Mouse (Mus musculus) forebrain, embryonic 13.5 days (tissue): ENCODE measurements around the gene Cbfa2t3. TPM values are rescaled to one million over a fixed set of nuclear protein-coding genes. Genes with fewer than 3 reads are reported as not detected.

Experiments used
- ATAC-seq: fragments of 200-750 bp; cut with Nextera tagmentation; 2 replicates; pipeline ENCODE4 v1.8.0; 2017
- H3K27ac ChIP-seq: fragments of 300-500 bp; sonication (generic); 2 replicates; pipeline ENCODE4 v1.5.1; 2015; ENCODE audit warnings: inconsistent platforms, mild to moderate bottlenecking, moderate library complexity
- H3K27me3 ChIP-seq: fragments of 300-500 bp; sonication (generic); 2 replicates; pipeline ENCODE4 v1.6.1; 2015; ENCODE audit warnings: mild to moderate bottlenecking, inconsistent platforms
- H3K36me3 ChIP-seq: fragments of 300-500 bp; sonication (generic); 2 replicates; pipeline ENCODE4 v1.6.1; 2015; ENCODE audit warnings: mild to moderate bottlenecking, inconsistent platforms; ENCODE audit not compliant: poor library complexity, severe bottlenecking
- H3K4me1 ChIP-seq: fragments of 300-500 bp; sonication (generic); 2 replicates; pipeline ENCODE4 v1.6.1; 2015; ENCODE audit warnings: inconsistent platforms
- H3K4me2 ChIP-seq: fragments of 300-500 bp; sonication (generic); 2 replicates; pipeline ENCODE4 v1.6.1; 2015; ENCODE audit warnings: inconsistent platforms, mild to moderate bottlenecking, moderate library complexity
- H3K4me3 ChIP-seq: fragments of 300-500 bp; sonication (generic); 2 replicates; pipeline ENCODE4 v1.5.1; 2015; ENCODE audit warnings: mild to moderate bottlenecking, inconsistent platforms
- H3K9ac ChIP-seq: fragments of 300-500 bp; sonication (generic); 2 replicates; pipeline ENCODE4 v1.6.1; 2015; ENCODE audit warnings: mild to moderate bottlenecking, inconsistent platforms
- H3K9me3 ChIP-seq: fragments of 300-500 bp; sonication (generic); replicated peaks from 2 replicates; pipeline ENCODE4 v1.6.1; 2016; ENCODE audit warnings: inconsistent platforms
- WGBS: fragments of 180-500 bp; shearing (Covaris S2); methylation state at CpG from one replicate; pipeline ENCODE4 v1.1.7; 2015; 5-methylcytosine and 5-hydroxymethylcytosine counted together
- polyA plus RNA-seq: library from polyadenylated mRNA; unstranded; fragments of >200 nt; fragmentation: Nextera tagmentation; extraction: Ambion mirVana; gene quantifications from 2 replicates; pipeline ENCODE4 v1.2.1, GENCODE M21; 2015

Gene Cbfa2t3
- polyA plus RNA-seq, 1 experiment from 2014 or later, result 13.9 TPM

DNA sequence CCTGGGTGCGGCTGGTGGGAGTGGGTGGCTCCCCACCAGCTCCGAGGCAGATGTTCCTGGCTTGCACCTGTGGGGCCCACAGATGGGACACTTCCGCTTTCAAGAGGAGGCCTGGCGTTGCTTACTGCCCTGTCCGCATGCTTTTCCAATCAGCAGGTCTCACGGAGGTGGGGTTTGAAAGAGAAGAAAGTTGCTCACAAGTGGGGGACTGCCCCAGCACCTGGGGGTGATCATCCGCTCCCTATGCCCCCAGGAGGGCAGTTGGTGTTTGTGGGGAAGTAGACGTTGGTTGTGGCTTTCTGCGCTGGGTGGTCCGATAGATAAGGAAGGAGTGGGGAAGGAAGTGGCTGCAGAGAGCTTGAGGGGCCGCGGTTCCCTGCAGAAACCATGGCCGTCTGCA, 1.7 kb upstream of the Cbfa2t3 start:
- H3K27ac ChIP-seq, result no peak overlapping the region
- H3K4me3 ChIP-seq, result no peak overlapping the region
- no peak overlapping the region for H3K9ac ChIP-seq
- no peak overlapping the region for H3K4me2 ChIP-seq
- 80% methylated on average over 13 of the region's 13 CpGs for WGBS
- no peaks in the 10 kb centered on the region for H3K9me3 ChIP-seq
- no peaks in the 10 kb centered on the region; the same call in 1 of the 2 replicates for H3K27me3 ChIP-seq
- no peak for ATAC-seq
- H3K36me3 ChIP-seq, result no peaks in the 10 kb centered on the region
- H3K4me1 ChIP-seq, result peaks cover 2% of the 10 kb centered on the region; the same call in 1 of the 2 replicates

GRCm38 (mm10) chr8:122698254-122698768, 598 bp downstream of the Cbfa2t3 start:
- WGBS, result 76% methylated on average over 5 of the region's 5 CpGs
- Histone ChIP-seq H3K27me3 (no peaks in the 10 kb centered on the region; the same call in 1 of the 2 replicates), H3K9me3 (no peaks in the 10 kb centered on the region), H3K4me3 (no peak overlapping the region), H3K27ac (no peak overlapping the region), H3K36me3 (no peaks in the 10 kb centered on the region), H3K9ac (no peak overlapping the region), H3K4me2 (no peak overlapping the region), H3K4me1 (no peaks in the 10 kb centered on the region)
- no peak for ATAC-seq

GRCm38 (mm10) chr8:122697586-122697985, 1.3 kb downstream of the Cbfa2t3 start:
- Histone ChIP-seq H3K27ac (no peak overlapping the region), H3K4me1 (no peaks in the 10 kb centered on the region), H3K27me3 (no peaks in the 10 kb centered on the region; the same call in 1 of the 2 replicates), H3K36me3 (no peaks in the 10 kb centered on the region), H3K4me2 (no peak overlapping the region), H3K4me3 (no peak overlapping the region), H3K9ac (no peak overlapping the region), H3K9me3 (no peaks in the 10 kb centered on the region)
- 89% methylated on average over 6 of the region's 6 CpGs for WGBS
- ATAC-seq, result no peak

DNA sequence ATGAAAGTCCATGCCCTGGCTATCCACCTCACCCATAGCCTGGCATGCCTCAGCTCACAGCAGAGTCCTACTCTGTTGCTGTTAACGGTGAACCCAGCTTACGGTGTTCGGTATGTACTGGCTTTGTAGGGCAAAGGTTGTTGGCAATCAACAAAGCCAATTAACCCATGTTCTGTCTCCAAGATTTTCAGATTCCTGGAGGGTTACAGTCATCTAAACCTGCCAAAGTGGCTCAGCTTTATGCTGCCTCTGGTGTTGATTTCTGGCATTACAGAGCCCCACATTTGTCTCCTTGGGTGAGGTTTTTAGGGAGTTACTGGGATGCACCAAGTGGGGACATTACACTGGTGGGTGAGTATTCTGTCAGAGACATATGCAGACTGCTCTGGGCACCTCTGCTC, 1.7 kb downstream of the Cbfa2t3 start:
- WGBS, result 70% methylated on average over 3 of the region's 3 CpGs
- Histone ChIP-seq H3K4me1 (no peaks in the 10 kb centered on the region), H3K4me3 (no peak overlapping the region), H3K27me3 (no peaks in the 10 kb centered on the region; the same call in 1 of the 2 replicates), H3K9ac (no peak overlapping the region), H3K27ac (no peak overlapping the region), H3K9me3 (no peaks in the 10 kb centered on the region), H3K36me3 (no peaks in the 10 kb centered on the region), H3K4me2 (no peak overlapping the region)
- no peak for ATAC-seq

DNA sequence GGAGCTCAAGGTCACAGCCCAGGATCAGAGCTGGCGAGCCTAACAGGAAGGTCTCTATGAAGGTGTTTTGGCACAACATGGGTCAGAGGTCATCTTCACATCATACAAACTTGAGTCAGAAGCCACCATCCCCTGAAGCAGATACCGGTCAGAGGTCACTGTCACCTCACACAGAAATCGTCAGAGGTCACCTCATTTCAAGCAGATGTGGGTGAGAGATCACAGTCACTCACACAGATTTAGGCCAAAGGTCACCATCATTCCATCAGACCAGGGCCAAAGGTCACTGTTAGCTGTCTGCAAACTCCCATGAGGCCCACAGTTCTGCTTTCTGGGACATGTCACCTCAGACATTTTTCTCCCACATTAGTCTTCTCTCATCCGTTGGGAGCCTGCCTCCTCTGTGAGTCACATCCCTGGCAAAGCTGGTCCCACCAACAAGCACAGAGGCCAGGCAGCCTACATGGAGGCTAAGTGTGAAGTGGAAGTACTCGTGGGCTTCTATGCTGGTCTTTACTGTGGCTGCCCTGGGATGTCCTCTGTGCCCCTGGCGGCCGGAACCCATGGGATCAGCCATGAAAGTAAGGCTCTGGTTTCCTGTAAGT, 3.4 kb downstream of the Cbfa2t3 start:
- Histone ChIP-seq H3K4me2 (no peak overlapping the region), H3K4me3 (no peak overlapping the region), H3K9me3 (no peaks in the 10 kb centered on the region), H3K27ac (no peak overlapping the region), H3K36me3 (no peaks in the 10 kb centered on the region), H3K4me1 (no peaks in the 10 kb centered on the region), H3K27me3 (no peaks in the 10 kb centered on the region; the same call in 1 of the 2 replicates), H3K9ac (no peak overlapping the region)
- ATAC-seq, result no peak
- 76% methylated on average over 7 of the region's 7 CpGs for WGBS

DNA sequence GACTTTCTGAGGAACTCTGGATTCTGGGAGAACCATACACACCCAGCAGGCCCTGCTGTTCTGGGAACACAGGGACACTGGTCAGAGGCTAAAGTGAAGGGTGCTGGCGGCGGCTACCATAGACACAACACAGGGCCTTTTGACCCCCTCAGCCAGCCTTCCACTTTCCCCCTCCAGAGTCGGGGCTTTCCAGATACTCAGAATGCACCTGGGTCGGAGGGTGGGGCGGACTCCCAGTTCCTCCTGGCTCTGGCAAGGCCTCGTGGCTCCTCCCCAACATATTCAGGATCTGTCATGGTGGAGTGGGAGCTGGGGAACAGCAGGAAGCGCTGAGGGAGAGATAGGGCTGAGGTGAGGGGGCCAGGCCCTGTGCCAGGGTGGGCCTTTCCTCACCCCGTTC, 6.8 kb downstream of the Cbfa2t3 start:
- 72% methylated on average over 8 of the region's 8 CpGs for WGBS
- no peak overlapping the region for H3K4me2 ChIP-seq
- no peaks in the 10 kb centered on the region for H3K9me3 ChIP-seq
- no peaks in the 10 kb centered on the region; the same call in 1 of the 2 replicates for H3K27me3 ChIP-seq
- no peak overlapping the region for H3K27ac ChIP-seq
- H3K4me1 ChIP-seq, result peaks cover 8% of the 10 kb centered on the region; the same call in 1 of the 2 replicates
- ATAC-seq, result no peak
- no peak overlapping the region for H3K9ac ChIP-seq
- H3K4me3 ChIP-seq, result no peak overlapping the region
- no peaks in the 10 kb centered on the region for H3K36me3 ChIP-seq

DNA sequence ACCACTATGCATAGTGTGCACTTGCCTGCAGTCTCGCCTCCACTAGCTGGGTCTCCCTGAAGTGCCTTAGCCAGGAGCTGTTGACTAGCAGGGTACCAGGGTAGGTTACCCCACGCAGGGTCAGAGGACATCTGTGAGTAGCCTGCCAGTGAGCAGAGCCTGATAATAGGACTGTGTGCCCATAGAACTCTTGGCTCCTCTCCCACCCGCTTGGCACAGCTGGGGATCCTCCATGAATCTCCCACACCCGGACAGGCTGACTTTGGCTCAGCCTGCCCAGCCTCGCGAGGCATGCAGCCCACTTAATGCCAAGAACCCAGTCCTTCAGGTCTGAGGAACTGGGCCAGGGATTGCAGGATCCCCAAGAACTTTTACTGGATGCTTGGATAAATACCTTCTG, 7.9 kb downstream of the Cbfa2t3 start:
- WGBS, result 79% methylated on average over 6 of the region's 6 CpGs
- Histone ChIP-seq H3K9ac (no peak overlapping the region), H3K4me1 (peaks cover 16% of the 10 kb centered on the region), H3K27ac (no peak overlapping the region), H3K4me3 (no peak overlapping the region), H3K27me3 (peaks cover 3% of the 10 kb centered on the region; the same call in 1 of the 2 replicates), H3K4me2 (no peak overlapping the region), H3K36me3 (no peaks in the 10 kb centered on the region), H3K9me3 (no peaks in the 10 kb centered on the region)
- no peak for ATAC-seq

GRCm38 (mm10) chr8:122689315-122689714, 9.6 kb downstream of the Cbfa2t3 start:
- H3K4me1 ChIP-seq, result peaks cover 16% of the 10 kb centered on the region
- WGBS, result 91% methylated on average over 1 of the region's 1 CpGs
- H3K9ac ChIP-seq, result no peak overlapping the region
- peaks cover 10% of the 10 kb centered on the region for H3K27me3 ChIP-seq
- no peak overlapping the region for H3K4me3 ChIP-seq
- H3K4me2 ChIP-seq, result no peak overlapping the region
- no peak for ATAC-seq
- no peaks in the 10 kb centered on the region for H3K9me3 ChIP-seq
- no peak overlapping the region for H3K27ac ChIP-seq
- no peaks in the 10 kb centered on the region for H3K36me3 ChIP-seq

DNA sequence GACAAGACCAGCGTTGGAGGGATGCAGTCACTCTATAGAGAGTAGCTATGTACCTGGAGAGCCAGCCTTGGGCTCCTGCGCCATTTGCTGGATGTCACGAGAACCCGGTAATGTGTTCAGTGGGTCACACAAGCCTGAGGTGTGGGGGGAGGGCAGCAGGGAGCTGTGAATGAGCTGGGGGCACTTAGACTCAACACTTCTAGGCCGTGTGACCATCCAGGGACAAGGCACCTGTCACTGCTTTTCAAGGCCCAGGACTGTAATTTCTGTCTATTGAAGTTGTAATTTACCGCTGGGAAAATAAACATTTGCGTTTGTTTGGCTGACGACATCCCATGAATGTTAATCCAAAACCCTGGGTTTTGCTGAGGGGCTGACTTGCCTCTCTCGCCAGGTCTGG, 12.0 kb downstream of the Cbfa2t3 start:
- Histone ChIP-seq H3K27me3 (peaks cover 21% of the 10 kb centered on the region), H3K27ac (no peak overlapping the region), H3K4me2 (no peak overlapping the region), H3K4me3 (no peak overlapping the region), H3K9ac (peak overlapping the region; percentile 37; the same call in 1 of the 2 replicates), H3K36me3 (no peaks in the 10 kb centered on the region), H3K9me3 (no peaks in the 10 kb centered on the region), H3K4me1 (peaks cover 16% of the 10 kb centered on the region)
- 59% methylated on average over 9 of the region's 9 CpGs for WGBS
- peak; percentile 51; the same call in 1 of the 2 replicates for ATAC-seq

DNA sequence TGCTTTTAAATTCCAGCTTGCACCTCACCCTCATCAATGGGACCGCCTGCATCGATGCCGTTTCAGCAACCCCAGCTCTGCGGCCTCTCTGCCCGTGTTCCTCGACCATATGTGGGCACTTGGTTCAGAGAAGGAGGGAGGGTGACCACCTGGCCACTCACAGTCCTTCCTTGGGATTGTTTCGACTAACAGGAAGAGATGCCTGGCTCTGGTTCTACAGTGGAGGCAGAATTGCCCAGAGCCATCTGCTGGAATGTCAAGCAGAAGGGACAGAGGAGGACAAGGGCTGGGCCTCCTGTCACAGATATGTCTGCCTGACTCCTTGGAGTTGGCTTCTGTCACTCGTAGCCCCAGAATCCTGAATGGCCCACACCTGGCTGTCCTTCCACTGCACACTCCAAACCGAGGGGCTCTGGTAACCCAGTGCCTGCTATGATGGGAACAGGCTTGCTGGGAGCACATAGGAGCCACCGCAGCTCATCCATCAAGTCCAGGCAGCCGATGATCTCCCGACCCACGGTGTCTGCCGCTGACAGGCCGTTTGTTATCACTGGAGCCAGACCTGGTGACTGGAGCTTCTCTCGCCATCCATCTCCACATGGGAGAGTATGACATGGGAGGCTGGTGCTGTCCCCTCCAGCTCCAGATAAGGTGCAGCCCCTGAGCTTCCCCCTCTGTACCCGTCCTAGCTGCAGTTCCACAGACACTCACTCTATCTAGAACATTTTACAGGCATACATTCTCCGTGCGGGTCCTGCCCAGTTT, 13.6 kb downstream of the Cbfa2t3 start:
- 84% methylated on average over 19 of the region's 19 CpGs for WGBS
- H3K27me3 ChIP-seq, result peaks cover 34% of the 10 kb centered on the region
- H3K4me3 ChIP-seq, result no peak overlapping the region
- peaks cover 22% of the 10 kb centered on the region for H3K4me1 ChIP-seq
- no peak overlapping the region for H3K9ac ChIP-seq
- no peak for ATAC-seq
- no peak overlapping the region for H3K27ac ChIP-seq
- H3K9me3 ChIP-seq, result no peaks in the 10 kb centered on the region
- H3K4me2 ChIP-seq, result no peak overlapping the region
- no peaks in the 10 kb centered on the region for H3K36me3 ChIP-seq

- Histone ChIP-seq H3K4me1 (peaks cover 40% of the 10 kb centered on the region), H3K27ac (no peak overlapping the region), H3K9me3 (no peaks in the 10 kb centered on the region), H3K9ac (no peak overlapping the region), H3K4me3 (no peak overlapping the region), H3K4me2 (no peak overlapping the region), H3K27me3 (peaks cover 52% of the 10 kb centered on the region), H3K36me3 (no peaks in the 10 kb centered on the region)
- 95% methylated on average over 11 of the region's 11 CpGs for WGBS
- no peak for ATAC-seq
These were observed 16.1 kb downstream of the Cbfa2t3 start for GRCm38 (mm10) chr8:122682820-122683219.

GRCm38 (mm10) chr8:122680171-122680570, 18.7 kb downstream of the Cbfa2t3 start:
- no peaks in the 10 kb centered on the region for H3K9me3 ChIP-seq
- H3K4me3 ChIP-seq, result no peak overlapping the region
- H3K9ac ChIP-seq, result 0 out of 2 replicates have a peak overlapping the region, but pooled peaks have one; percentile 8
- no peak overlapping the region; the same call in 1 of the 2 replicates for H3K27ac ChIP-seq
- peaks cover 52% of the 10 kb centered on the region for H3K4me1 ChIP-seq
- H3K27me3 ChIP-seq, result peaks cover 71% of the 10 kb centered on the region
- H3K4me2 ChIP-seq, result no peak overlapping the region
- H3K36me3 ChIP-seq, result no peaks in the 10 kb centered on the region
- no peak for ATAC-seq
- 22% methylated on average over 7 of the region's 7 CpGs for WGBS
